Mouse (Mus musculus) liver, adult 2 months (tissue): ENCODE measurements around the gene Atp6v1g1. TPM values are rescaled to one million over a fixed set of nuclear protein-coding genes. Genes with fewer than 3 reads are reported as not detected.

Source experiments
- DNase-seq: peaks from one replicate; pipeline ENCODE4 v3.0.0-alpha.2; 2011; ENCODE audit warnings: low read depth, low spot score; ENCODE audit errors: extremely low read depth
- H3K27ac ChIP-seq: fragments of 200-500 bp; replicated peaks from 2 replicates; pipeline ENCODE4 v1.5.1; 2012; ENCODE audit warnings: low read depth, mild to moderate bottlenecking, control low read depth, inconsistent platforms, low read length; ENCODE audit not compliant: insufficient read depth
- H3K27me3 ChIP-seq: fragments of 200-500 bp; 2 replicates; pipeline ENCODE4 v1.6.1; 2012; ENCODE audit warnings: mild to moderate bottlenecking, moderate library complexity, low read length, inconsistent platforms; ENCODE audit not compliant: control insufficient read depth, insufficient read depth
- H3K36me3 ChIP-seq: fragments of 200-500 bp; 2 replicates; pipeline ENCODE4 v1.6.1; 2012; ENCODE audit warnings: low read length, inconsistent platforms; ENCODE audit not compliant: control insufficient read depth, insufficient read depth
- H3K4me1 ChIP-seq: fragments of 200-500 bp; 2 replicates; pipeline ENCODE4 v1.6.1; 2011; ENCODE audit warnings: low read length; ENCODE audit not compliant: control insufficient read depth, insufficient read depth
- H3K4me3 ChIP-seq: fragments of 200-500 bp; 2 replicates; pipeline ENCODE4 v1.5.1; 2011; ENCODE audit warnings: low read depth, mild to moderate bottlenecking, control low read depth, low read length, moderate library complexity; ENCODE audit not compliant: insufficient read depth
- H3K79me2 ChIP-seq: fragments of 200-500 bp; 2 replicates; pipeline ENCODE4 v1.6.1; 2012; ENCODE audit warnings: inconsistent platforms, mild to moderate bottlenecking, low read length, moderate library complexity; ENCODE audit not compliant: control insufficient read depth, insufficient read depth
- H3K9ac ChIP-seq: fragments of 200-500 bp; 2 replicates; pipeline ENCODE4 v1.6.1; 2012; ENCODE audit warnings: low read depth, mild to moderate bottlenecking, control low read depth, inconsistent platforms, low read length
- CTCF ChIP-seq: fragments of 200-500 bp; IDR thresholded peaks from 2 replicates; pipeline ENCODE4 v1.5.1; 2011; ENCODE audit warnings: low read depth, low read length, control low read depth
- POLR2A ChIP-seq: fragments of 200-500 bp; IDR thresholded peaks from 2 replicates; pipeline ENCODE4 v1.6.1; 2011; ENCODE audit warnings: low read length, control low read depth; ENCODE audit not compliant: insufficient read depth; ENCODE audit errors: extremely low read depth
- WGBS: fragments of 180-500 bp; shearing (Covaris S2); methylation state at CpG from one replicate; pipeline ENCODE4 v1.1.7; 2018; 5-methylcytosine and 5-hydroxymethylcytosine counted together
- polyA plus RNA-seq: library from polyadenylated mRNA; depleted of rRNA; stranded (reverse); fragments of >200 nt; gene quantifications from 2 replicates; pipeline ENCODE4 v1.2.3, GENCODE M21; 2012
- total RNA-seq: library from RNA; depleted of rRNA; stranded (reverse); fragments of >200 nt; gene quantifications from 2 replicates; pipeline ENCODE4 v1.2.3, GENCODE M21; 2014

Gene Atp6v1g1
- total and polyA plus RNA-seq, 2 experiments: 31.6 to 79.7 TPM

GRCm38 (mm10) chr4:63501050-63501449 lies 43.5 kb upstream of the Atp6v1g1 start:
- H3K36me3 ChIP-seq: no peaks in the 10 kb centered on the region
- H3K27ac ChIP-seq: no peak overlapping the region
- no peak overlapping the region for H3K9ac ChIP-seq
- peaks cover 3% of the 10 kb centered on the region for H3K4me1 ChIP-seq
- H3K4me3 ChIP-seq: no peak overlapping the region
- no peaks in the 10 kb centered on the region for H3K79me2 ChIP-seq
- TF ChIP-seq CTCF (no peak), POLR2A (no peak)
- H3K27me3 ChIP-seq: no peaks in the 10 kb centered on the region; the same call in 1 of the 2 replicates
- no peak for DNase-seq
- WGBS: 66% methylated on average over 5 of the region's 5 CpGs

- H3K79me2 ChIP-seq: no peaks in the 10 kb centered on the region
- DNase-seq: no peak
- H3K4me3 ChIP-seq: no peak overlapping the region
- no peak for TF ChIP-seq POLR2A
- no peak for TF ChIP-seq CTCF
- no peaks in the 10 kb centered on the region; the same call in 1 of the 2 replicates for H3K27me3 ChIP-seq
- no peaks in the 10 kb centered on the region for H3K4me1 ChIP-seq
- H3K27ac ChIP-seq: no peak overlapping the region
- H3K36me3 ChIP-seq: no peaks in the 10 kb centered on the region
- WGBS: 76% methylated on average over 5 of the region's 5 CpGs
- no peak overlapping the region for H3K9ac ChIP-seq
These were observed 40.6 kb upstream of the Atp6v1g1 start for GRCm38 (mm10) chr4:63503949-63504348.

- DNase-seq: peak; percentile 10
- H3K4me3 ChIP-seq: no peak overlapping the region
- TF ChIP-seq CTCF: no peak
- TF ChIP-seq POLR2A: no peak
- H3K79me2 ChIP-seq: no peaks in the 10 kb centered on the region
- H3K9ac ChIP-seq: no peak overlapping the region
- no peaks in the 10 kb centered on the region for H3K4me1 ChIP-seq
- no peaks in the 10 kb centered on the region for H3K27me3 ChIP-seq
- H3K36me3 ChIP-seq: no peaks in the 10 kb centered on the region
- 74% methylated on average over 5 of the region's 5 CpGs for WGBS
- no peak overlapping the region for H3K27ac ChIP-seq
These were observed 37.1 kb upstream of the Atp6v1g1 start for GRCm38 (mm10) chr4:63507478-63507877.

- no peaks in the 10 kb centered on the region for H3K4me1 ChIP-seq
- peak; percentile 45 for DNase-seq
- H3K79me2 ChIP-seq: no peaks in the 10 kb centered on the region
- no peaks in the 10 kb centered on the region for H3K27me3 ChIP-seq
- H3K36me3 ChIP-seq: no peaks in the 10 kb centered on the region
- H3K9ac ChIP-seq: no peak overlapping the region
- no peak overlapping the region for H3K4me3 ChIP-seq
- 12% methylated on average over 4 of the region's 4 CpGs for WGBS
- no peak overlapping the region for H3K27ac ChIP-seq
- no peak for TF ChIP-seq POLR2A
- peak; percentile 93 for TF ChIP-seq CTCF
These were observed 36.3 kb upstream of the Atp6v1g1 start for GRCm38 (mm10) chr4:63508232-63508631.

- no peaks in the 10 kb centered on the region for H3K4me1 ChIP-seq
- no peak overlapping the region for H3K27ac ChIP-seq
- H3K36me3 ChIP-seq: no peaks in the 10 kb centered on the region
- no peak overlapping the region for H3K9ac ChIP-seq
- H3K4me3 ChIP-seq: no peak overlapping the region
- WGBS: 84% methylated on average over 2 of the region's 2 CpGs
- H3K79me2 ChIP-seq: no peaks in the 10 kb centered on the region
- DNase-seq: no peak
- no peaks in the 10 kb centered on the region for H3K27me3 ChIP-seq
- TF ChIP-seq CTCF: no peak
- TF ChIP-seq POLR2A: no peak
These were observed 31.7 kb upstream of the Atp6v1g1 start for GRCm38 (mm10) chr4:63512921-63513320.

- Histone ChIP-seq H3K4me3 (no peak overlapping the region), H3K9ac (no peak overlapping the region), H3K79me2 (no peaks in the 10 kb centered on the region), H3K36me3 (no peaks in the 10 kb centered on the region), H3K4me1 (no peaks in the 10 kb centered on the region), H3K27ac (no peak overlapping the region), H3K27me3 (no peaks in the 10 kb centered on the region)
- WGBS: 65% methylated on average over 4 of the region's 4 CpGs
- DNase-seq: no peak
- TF ChIP-seq POLR2A (no peak), CTCF (no peak)
These were observed 30.1 kb upstream of the Atp6v1g1 start for GRCm38 (mm10) chr4:63514454-63514984.
